Mouse (Mus musculus): ENCODE data around the gene Porcn. TPM values are rescaled to one million over a fixed set of nuclear protein-coding genes. Genes with fewer than 3 reads are reported as not detected.

Gene Porcn
- polyA plus RNA-seq, 1 experiment from 2014 or later: 51.8 TPM

DNA sequence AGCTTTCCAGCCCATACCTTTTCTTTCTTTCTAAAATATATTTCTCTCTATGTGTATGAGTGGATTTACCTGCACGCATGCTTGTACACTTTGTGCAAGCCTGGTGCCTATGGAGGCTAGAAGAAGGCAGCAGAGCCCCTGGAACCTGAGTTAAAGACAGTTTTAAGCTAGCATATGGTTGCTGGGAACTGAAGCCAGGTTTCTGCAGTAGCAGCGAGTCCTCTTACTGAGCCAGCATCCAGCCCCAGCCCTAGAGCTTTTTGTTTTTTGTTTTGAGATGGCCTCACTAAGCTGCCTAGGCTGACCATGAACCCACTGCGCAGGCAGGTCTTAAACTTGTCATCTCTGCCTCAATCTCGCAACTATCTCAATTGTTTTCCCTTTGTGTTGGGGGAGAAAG, 41.9 kb downstream of the Porcn start:
- no peaks in the 10 kb centered on the region for H3K27me3 ChIP-seq (replicated peaks; ENCODE audit: control insufficient read depth, insufficient read depth, low read length)
- H3K4me3 ChIP-seq (replicated peaks; ENCODE audit: low read length): no peak overlapping the region
- H3K4me2 ChIP-seq (ENCODE audit: low read length): no peak overlapping the region
- no peaks in the 10 kb centered on the region; the same call in 1 of the 2 replicates for H3K36me3 ChIP-seq (ENCODE audit: control insufficient read depth, insufficient read depth)
- WGBS: 78% methylated on average over 4 of the region's 4 CpGs
- no peaks in the 10 kb centered on the region for H3K4me1 ChIP-seq (replicated peaks; ENCODE audit: control insufficient read depth, insufficient read depth, low read length)
- H3K9me3 ChIP-seq (ENCODE audit: control insufficient read depth, low read length): no peaks in the 10 kb centered on the region; the same call in 1 of the 2 replicates
- H3K27ac ChIP-seq (ENCODE audit: low read length): no peak overlapping the region
- no peak overlapping the region for H3K9ac ChIP-seq (replicated peaks; ENCODE audit: low read depth, low read length)
- ATAC-seq: no peak

DNA sequence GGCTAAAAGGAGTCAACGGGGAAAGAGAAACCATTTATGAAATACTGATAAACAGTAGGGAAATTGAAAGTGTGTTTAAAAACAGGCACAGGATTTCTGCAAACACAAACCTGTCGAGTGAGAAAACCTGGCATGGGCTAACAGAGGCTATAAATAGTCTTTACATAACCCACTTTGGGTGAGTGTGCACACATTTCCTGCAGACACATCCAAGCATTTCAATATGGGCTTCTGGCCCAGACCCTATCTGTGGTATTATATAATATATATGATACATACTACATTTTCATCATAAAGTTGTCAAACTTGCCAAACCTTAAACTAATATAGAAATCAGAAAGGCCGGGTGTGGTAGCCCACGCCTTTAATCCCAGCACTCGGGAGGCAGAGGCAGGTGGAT, 43.2 kb downstream of the Porcn start:
- no peak overlapping the region for H3K4me3 ChIP-seq (replicated peaks; ENCODE audit: low read length)
- H3K9me3 ChIP-seq (ENCODE audit: control insufficient read depth, low read length): no peaks in the 10 kb centered on the region
- no peak overlapping the region for H3K4me2 ChIP-seq (ENCODE audit: low read length)
- H3K9ac ChIP-seq (replicated peaks; ENCODE audit: low read depth, low read length): no peak overlapping the region
- whole genome bisulfite sequencing: 82% methylated on average over 5 of the region's 5 CpGs
- no peak for ATAC-seq
- no peaks in the 10 kb centered on the region; the same call in 1 of the 2 replicates for H3K36me3 ChIP-seq (ENCODE audit: control insufficient read depth, insufficient read depth)
- no peaks in the 10 kb centered on the region for H3K27me3 ChIP-seq (replicated peaks; ENCODE audit: control insufficient read depth, insufficient read depth, low read length)
- no peak overlapping the region for H3K27ac ChIP-seq (ENCODE audit: low read length)
- no peaks in the 10 kb centered on the region for H3K4me1 ChIP-seq (replicated peaks; ENCODE audit: control insufficient read depth, insufficient read depth, low read length)

DNA sequence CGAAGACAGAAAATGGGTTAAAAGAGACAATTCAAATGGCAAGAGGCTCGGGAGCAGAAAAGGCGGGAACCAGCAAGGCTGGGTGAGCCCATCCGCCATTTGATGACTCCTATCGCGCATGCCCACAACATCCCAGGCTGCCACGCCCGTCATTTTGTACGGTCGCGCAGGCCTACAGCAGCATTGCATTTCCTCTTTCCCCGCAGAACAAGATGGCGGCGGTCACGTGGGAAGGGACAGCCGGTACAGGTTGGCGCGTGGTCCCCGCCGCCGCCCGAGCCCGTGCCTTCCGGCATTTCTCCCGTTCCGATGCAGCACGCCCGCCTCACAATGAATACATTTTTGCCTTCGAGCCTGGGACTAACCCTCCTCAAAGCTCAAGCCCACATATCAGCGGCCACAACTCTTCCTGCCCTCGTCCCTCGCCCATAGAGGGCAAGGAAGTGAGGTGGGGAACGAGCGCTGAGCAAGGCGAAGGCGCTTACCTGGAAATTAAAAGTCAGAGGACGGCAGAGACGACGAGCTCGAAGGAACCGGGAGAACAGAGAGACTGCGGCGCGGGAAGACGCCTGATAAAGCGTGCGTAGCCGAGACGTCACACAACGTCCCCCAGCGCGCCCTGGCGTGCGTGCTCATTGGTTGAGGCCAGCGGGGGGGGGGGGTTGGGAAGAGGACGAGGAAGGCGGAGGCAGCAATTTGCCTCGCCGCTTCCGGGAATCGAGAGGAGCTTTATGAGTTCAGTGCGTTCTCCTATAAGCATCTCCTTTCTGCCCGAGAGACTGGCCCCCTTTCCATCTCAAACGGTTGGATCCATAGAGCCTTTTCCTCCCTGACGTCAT, 61.0 kb downstream of the Porcn start, which contains the start of gene Rbm3:
Rbm3 (minus strand) TSS at position 728 of the 839 bp plus-strand sequence.
- Histone ChIP-seq H3K4me2 (ENCODE audit: low read length) (peak within 1 kb of the TSS; percentile 59), H3K36me3 (ENCODE audit: control insufficient read depth, insufficient read depth) (peaks cover 13% of the 10 kb centered on the region), H3K4me3 (replicated peaks; ENCODE audit: low read length) (peak within 1 kb of the TSS; percentile 74), H3K4me1 (replicated peaks; ENCODE audit: control insufficient read depth, insufficient read depth, low read length) (peaks cover 9% of the 10 kb centered on the region), H3K27ac (ENCODE audit: low read length) (peak within 1 kb of the TSS; percentile 98), H3K9me3 (ENCODE audit: control insufficient read depth, low read length) (no peaks in the 10 kb centered on the region), H3K9ac (replicated peaks; ENCODE audit: low read depth, low read length) (peak within 1 kb of the TSS; percentile 81), H3K27me3 (replicated peaks; ENCODE audit: control insufficient read depth, insufficient read depth, low read length) (no peaks in the 10 kb centered on the region)
- 20% methylated on average over 57 of the region's 65 CpGs for WGBS
- peak; percentile 96 for ATAC-seq

Other genes starting within 250 kb of the Porcn start
- not detected in 2 replicates for gene Gata1, start 228.5 kb downstream of the Porcn start, polyA plus RNA-seq (2015; fragmentation: Nextera tagmentation; extraction: Ambion mirVana)
- 0.33 and 0.39 TPM in 2 replicates for gene Glod5, start 188.0 kb downstream of the Porcn start, polyA plus RNA-seq (2015; fragmentation: Nextera tagmentation; extraction: Ambion mirVana)
- gene Suv39h1, start 131.8 kb downstream of the Porcn start, polyA plus RNA-seq (2015; fragmentation: Nextera tagmentation; extraction: Ambion mirVana): 48.1 and 48.6 TPM in 2 replicates
- not detected in 2 replicates for gene Was, start 116.0 kb downstream of the Porcn start, polyA plus RNA-seq (2015; fragmentation: Nextera tagmentation; extraction: Ambion mirVana)
- gene Wdr13, start 73.6 kb downstream of the Porcn start, polyA plus RNA-seq (2015; fragmentation: Nextera tagmentation; extraction: Ambion mirVana): 58.0 and 68.5 TPM in 2 replicates
- 357 and 393 TPM in 2 replicates for gene Rbm3, start 60.6 kb downstream of the Porcn start, polyA plus RNA-seq (2015; fragmentation: Nextera tagmentation; extraction: Ambion mirVana)
- 25.0 and 27.1 TPM in 2 replicates for gene Tbc1d25, start 30.3 kb downstream of the Porcn start, polyA plus RNA-seq (2015; fragmentation: Nextera tagmentation; extraction: Ambion mirVana)
- 19.7 and 25.5 TPM in 2 replicates for gene Ebp, start 13.0 kb downstream of the Porcn start, polyA plus RNA-seq (2015; fragmentation: Nextera tagmentation; extraction: Ambion mirVana)
- gene Ftsj1, start 45.9 kb upstream of the Porcn start, polyA plus RNA-seq (2015; fragmentation: Nextera tagmentation; extraction: Ambion mirVana): 48.3 and 55.4 TPM in 2 replicates
- 36.0 and 41.8 TPM in 2 replicates for gene Slc38a5, start 64.6 kb upstream of the Porcn start, polyA plus RNA-seq (2015; fragmentation: Nextera tagmentation; extraction: Ambion mirVana)
- not detected in 2 replicates for gene Ssxb10, start 120.9 kb upstream of the Porcn start, polyA plus RNA-seq (2015; fragmentation: Nextera tagmentation; extraction: Ambion mirVana)
- not detected in 2 replicates for gene Ssxb9, start 160.5 kb upstream of the Porcn start, polyA plus RNA-seq (2015; fragmentation: Nextera tagmentation; extraction: Ambion mirVana)
- not detected in 2 replicates for gene Ssxb1, start 206.8 kb upstream of the Porcn start, polyA plus RNA-seq (2015; fragmentation: Nextera tagmentation; extraction: Ambion mirVana)

Measured in forebrain, embryonic 16.5 days (tissue).